Mouse (Mus musculus) fibroblast of lung, adult 2 months (primary cell): Measurements from ENCODE around the gene Olfr630.
"Not testable (repeated sequence)": the region's sequence is repeated elsewhere in the genome, so short reads cannot be mapped to it uniquely, and the experiment has no call there.

ENCODE experiments used
- DNase-seq: peaks from one replicate; pipeline ENCODE4 v3.0.0-alpha.2; 2011; ENCODE audit warnings: low read depth

Gene Olfr630

DNA sequence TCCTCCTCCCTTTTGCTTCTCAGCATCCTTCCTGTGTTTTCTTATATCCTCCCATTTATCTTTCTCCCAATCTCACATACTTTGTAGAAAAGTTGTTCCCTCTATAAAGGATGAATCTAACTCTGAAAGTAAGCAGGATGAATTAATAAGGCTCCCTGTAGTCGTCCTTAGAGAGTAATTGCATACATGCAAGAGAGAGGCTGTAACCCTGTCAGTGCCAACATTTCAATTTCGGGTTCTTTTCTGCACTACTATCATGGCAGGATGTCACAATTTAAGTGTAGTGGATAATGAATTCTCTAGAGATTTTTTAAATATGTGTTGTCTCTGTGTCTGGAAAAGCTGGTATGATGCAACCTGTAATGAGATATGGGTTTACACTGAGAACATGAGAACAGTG, at the start of gene Olfr630:
Olfr630 (minus strand) TSS at position 101 of the 400 bp plus-strand sequence.
- DNase-seq = no peak

DNA sequence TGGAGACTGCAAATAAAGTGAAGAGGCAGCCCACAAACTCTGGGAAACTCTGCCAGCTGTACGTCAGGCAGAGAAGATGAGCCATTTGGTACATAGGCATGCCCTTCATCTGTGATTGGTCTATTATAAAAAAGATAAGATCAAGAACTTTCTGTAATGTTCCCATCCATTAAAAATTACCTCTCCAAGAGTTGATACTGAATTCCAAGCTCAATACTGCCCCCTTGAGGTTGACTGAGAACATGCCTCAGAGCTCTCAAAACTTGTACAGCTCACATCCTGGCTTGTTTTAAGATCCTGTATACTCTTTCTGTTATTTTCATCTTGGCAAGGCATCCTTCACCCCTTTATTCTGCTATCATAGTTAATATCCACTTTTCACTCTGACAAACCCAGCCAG, 49.7 kb upstream of the Olfr630 start:
- DNase-seq = no peak

GRCm38 (mm10) chr7:103792669-103793388, 35.7 kb upstream of the Olfr630 start:
- no peak for DNase-seq

DNA sequence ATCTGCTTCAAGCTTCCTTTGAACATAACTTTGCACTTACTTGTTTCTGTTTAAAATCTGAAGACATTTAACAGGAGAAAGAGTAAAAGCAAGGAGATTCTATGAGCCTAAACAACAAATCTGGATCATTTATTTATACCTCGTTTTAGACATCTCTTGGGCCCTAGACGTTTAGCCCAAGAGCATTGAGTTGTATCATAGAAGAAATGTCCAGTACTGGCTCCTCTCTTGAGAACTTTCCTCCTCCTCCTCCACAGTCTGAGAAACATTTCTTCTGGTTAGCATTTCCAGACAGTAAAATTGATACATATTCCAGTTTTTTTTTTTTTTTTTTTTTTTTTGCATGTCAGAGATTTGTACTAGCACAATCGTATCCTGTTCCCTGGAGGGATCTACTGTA, 34.6 kb upstream of the Olfr630 start, which contains the start of gene Olfr67:
Olfr67 (minus strand) TSS at position 101 of the 400 bp plus-strand sequence.
- no peak for DNase-seq

DNA sequence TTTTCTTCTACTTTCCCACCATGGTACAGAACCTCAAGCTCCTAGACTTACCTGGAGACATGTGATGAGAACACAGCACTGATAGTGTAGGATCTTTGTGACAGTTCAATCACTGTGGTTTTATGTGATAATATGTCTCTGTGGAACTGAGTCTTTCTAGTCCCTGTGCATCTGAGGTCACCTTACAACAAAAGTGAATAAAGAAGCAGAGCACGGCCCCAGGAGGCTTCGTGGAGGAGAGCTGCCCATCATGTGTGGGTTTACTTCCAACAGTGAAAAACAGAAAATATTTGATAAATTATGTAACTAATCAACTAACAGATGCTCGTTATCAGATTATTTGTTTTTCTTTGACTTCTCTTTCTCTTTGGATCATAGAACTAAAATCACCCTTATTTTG, 22.5 kb upstream of the Olfr630 start, which contains the start of gene Olfr68:
Olfr68 (minus strand) TSS at position 101 of the 400 bp plus-strand sequence.
- DNase-seq = no peak

DNA sequence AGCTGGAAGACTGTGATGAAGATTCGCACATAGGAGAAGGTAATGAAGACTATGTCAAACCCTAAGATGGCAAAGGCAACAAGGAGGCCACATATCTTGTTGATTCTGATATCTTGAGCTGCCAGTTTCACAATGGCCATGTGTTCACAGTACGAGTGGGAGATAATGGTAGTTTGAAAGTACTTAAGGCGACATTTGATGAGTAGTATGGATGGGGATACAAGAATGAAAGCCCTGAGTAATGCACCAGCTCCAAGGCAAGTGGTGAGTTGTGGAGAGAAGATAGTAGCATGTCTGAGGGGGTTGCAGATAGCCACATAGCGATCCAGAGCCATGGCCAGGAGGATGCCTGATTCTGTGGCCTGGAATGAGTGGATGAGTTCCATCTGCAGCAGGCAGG, 20.5 kb upstream of the Olfr630 start:
- not testable (repeated sequence) for DNase-seq

- no peak for DNase-seq
Measured at GRCm38 (mm10) chr7:103771494-103771893, 14.4 kb upstream of the Olfr630 start, which contains the start of gene Olfr69. TSS of gene Olfr69 (minus strand) at chr7:103771594.

DNA sequence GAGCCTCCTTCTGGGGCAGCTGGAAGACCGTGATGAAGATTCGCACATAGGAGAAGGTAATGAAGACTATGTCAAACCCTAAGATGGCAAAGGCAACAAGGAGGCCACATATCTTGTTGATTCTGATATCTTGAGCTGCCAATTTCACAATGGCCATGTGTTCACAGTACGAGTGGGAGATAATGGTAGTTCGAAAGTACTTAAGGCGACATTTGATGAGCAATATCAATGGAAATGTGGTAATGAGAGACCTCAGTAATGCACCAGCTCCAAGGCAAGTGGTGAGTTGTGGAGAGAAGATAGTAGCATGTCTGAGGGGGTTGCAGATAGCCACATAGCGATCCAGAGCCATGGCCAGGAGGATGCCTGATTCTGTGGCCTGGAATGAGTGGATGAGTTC, 10.6 kb upstream of the Olfr630 start:
- not testable (repeated sequence) for DNase-seq

- DNase-seq = not testable (repeated sequence)
Measured at GRCm38 (mm10) chr7:103762212-103762611, 5.1 kb upstream of the Olfr630 start.

DNA sequence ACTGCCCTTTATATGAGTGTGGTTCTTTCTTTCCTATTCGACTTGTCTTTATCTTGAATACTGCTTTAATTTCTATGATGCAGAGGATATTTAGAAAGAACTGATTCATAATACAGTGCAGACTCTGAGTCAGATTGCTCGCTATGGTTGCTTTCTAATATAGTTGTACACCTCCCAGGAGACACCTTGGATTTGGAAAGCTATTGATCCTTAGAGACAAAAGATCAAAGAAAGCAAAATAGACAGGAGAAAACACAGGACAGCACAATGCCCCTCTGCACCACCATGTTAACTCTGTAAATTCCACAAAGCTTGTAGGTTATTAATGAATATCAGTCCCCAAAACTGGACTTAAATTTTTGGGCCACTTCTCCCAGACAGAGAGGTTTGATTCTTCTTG, 12.3 kb downstream of the Olfr630 start, which contains the start of gene Olfr629:
Olfr629 (minus strand) TSS at position 101 of the 400 bp plus-strand sequence.
- no peak for DNase-seq

GRCm38 (mm10) chr7:103730074-103730473, 27.1 kb downstream of the Olfr630 start, which contains the start of gene Olfr628:
TSS of gene Olfr628 (plus strand) at chr7:103730374.
- DNase-seq = no peak

DNA sequence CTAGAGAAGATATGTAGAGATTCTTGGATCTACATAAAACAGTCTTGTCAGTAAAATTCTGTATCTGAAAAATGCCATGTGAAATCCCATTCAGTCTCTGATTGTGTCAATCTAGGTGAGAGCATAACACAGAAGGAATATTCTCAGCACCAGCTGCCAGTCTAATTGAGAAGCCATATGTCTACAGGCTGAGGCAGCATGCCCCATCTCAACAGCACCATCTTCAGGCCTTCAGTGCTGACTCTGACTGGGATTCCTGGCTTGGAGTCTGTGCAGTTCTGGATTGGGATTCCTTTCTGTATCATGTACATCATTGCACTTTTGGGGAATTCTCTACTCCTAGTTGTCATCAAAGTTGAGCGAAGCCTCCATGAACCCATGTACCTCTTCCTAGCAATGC, 40.7 kb downstream of the Olfr630 start:
- not testable (repeated sequence) for DNase-seq

DNA sequence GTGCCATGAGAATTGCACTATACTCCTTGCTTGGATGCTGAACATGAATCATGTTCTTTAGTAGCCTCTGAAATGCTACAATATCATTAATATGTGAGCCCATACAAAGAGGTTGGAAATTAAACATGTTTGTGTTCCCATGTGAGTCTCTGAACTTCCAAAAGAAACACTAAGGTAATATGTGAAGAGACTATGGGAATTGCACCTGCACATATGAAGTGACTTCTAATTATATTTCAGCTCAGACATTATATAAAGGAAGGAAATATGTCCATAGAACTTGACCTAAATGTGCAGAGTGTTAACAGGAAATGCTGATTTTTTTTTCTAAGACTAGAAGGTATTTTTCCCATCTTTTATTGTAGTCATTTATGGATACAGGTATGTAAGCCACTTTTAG, 42.8 kb downstream of the Olfr630 start, which contains the start of gene Olfr243:
Olfr243 (plus strand) TSS at position 301 of the 400 bp plus-strand sequence.
- no peak for DNase-seq

GRCm38 (mm10) chr7:103712024-103712423, 45.1 kb downstream of the Olfr630 start:
- DNase-seq = no peak
